Mouse (Mus musculus) small intestine, adult 2 months (tissue): ENCODE data around the gene Inpp5k.

Experiments
- CTCF ChIP-seq: fragments of 200-500 bp; IDR thresholded peaks from 2 replicates; pipeline ENCODE4 v1.5.1; 2012; ENCODE audit warnings: low read depth, mild to moderate bottlenecking, control low read depth, inconsistent platforms, low read length, moderate library complexity, mixed read lengths; ENCODE audit not compliant: insufficient replicate concordance, insufficient read length; ENCODE audit errors: extremely low read depth
- POLR2A ChIP-seq: fragments of 200-500 bp; IDR thresholded peaks from 2 replicates; pipeline ENCODE4 v1.6.1; 2012; ENCODE audit warnings: low read depth, mild to moderate bottlenecking, control low read depth, inconsistent platforms, low read length, moderate library complexity

DNA sequence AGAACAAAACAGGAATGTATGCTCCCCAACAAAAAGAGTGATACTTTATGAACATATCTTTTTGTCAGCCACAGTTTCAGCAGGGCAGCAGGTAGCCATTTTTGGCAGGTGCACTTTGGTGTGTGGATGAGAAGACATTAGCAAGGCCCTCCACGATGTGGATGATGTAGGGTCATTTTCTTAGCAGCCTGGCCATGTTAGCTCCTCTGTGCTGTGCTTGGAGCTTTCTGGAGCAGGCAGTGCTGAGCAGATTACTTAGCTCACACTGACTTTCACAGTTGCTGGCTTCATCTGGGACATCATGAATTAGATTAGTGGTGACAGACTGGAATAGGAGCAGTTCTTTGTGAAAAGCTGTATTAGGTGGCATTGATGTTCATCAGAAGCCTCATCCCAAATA, 59.2 kb downstream of the Inpp5k start:
- TF ChIP-seq POLR2A = no peak
- no peak for TF ChIP-seq CTCF
